Mouse (Mus musculus) G1E (cell line): ENCODE measurements around the gene Rps27l.

Experiments
- CTCF ChIP-seq: IDR thresholded peaks from 2 replicates; pipeline ENCODE4 v1.5.1; 2012; ENCODE audit warnings: low read depth, low read length, inconsistent platforms, mixed read lengths
- GATA1 ChIP-seq: IDR thresholded peaks from 2 replicates; pipeline ENCODE4 v1.6.1; 2012; ENCODE audit warnings: borderline replicate concordance, low read length, inconsistent platforms, mixed read lengths

- TF ChIP-seq CTCF, result no peak
- no peak for TF ChIP-seq GATA1
These were observed 15.5 kb upstream of the Rps27l start for GRCm38 (mm10) chr9:66930351-66930750.
